Mouse (Mus musculus): ENCODE results near the gene Hmcn2.

The Hmcn2 gene

DNA sequence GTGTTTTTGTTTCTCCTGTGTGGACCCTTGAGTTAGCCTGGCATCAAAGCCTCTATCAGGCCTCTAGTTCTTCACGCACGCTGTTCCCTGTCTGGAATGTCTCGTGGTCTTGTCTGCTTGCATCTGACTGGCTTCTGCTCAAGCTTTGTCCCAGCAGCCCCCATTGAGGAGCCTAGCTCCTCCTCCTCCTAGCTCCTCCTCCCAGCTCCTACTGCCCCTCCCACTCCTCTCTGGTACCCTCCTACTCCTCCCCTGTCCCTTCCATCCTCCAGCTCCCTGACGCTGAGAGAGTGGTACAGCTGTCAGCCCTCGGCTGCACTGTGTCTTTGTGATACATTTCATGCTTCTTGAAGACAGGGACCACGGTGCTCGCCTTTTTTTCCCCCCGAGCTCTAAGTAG, 104.4 kb downstream of the Hmcn2 start:
- DNase-seq, result no peak

DNA sequence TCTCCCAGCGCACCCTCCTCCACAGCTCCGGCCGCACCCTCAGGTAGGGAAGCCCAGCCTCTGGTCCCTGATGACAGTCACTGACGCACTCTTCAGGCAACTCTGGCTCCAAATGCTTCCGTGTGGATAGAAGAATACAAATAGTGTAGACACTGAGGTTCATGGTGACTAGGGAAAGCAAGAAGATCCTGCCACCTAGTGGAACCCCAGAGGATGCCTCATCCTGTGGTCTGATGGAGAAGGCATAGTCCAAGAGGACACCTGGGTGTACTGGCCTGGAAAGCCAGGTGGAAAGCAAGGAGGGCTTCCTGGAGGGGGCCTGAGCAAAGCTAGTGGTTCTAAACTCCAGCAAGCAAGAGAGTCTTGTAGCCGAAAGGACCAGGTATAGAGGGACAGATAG, 106.7 kb downstream of the Hmcn2 start:
- no peak for DNase-seq

DNA sequence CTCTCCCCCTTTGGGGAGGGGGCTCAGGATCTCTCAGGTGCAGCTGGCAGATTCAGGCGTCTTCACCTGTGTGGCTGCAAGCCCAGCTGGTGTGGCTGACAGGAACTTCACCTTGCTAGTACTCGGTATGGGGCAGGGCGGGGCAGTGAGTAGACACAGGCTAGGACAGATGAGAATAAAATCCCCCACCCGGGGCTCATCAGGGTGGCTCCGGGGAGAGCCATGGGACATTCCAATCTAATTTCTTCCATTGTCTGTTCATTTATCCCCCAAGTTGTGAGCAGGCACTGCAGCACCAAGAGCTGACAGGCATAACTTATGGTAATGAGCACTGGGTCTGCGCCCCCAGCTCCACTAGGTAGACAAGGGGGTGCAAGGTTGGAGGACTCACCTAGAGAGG, 108.4 kb downstream of the Hmcn2 start:
- no peak for DNase-seq

DNA sequence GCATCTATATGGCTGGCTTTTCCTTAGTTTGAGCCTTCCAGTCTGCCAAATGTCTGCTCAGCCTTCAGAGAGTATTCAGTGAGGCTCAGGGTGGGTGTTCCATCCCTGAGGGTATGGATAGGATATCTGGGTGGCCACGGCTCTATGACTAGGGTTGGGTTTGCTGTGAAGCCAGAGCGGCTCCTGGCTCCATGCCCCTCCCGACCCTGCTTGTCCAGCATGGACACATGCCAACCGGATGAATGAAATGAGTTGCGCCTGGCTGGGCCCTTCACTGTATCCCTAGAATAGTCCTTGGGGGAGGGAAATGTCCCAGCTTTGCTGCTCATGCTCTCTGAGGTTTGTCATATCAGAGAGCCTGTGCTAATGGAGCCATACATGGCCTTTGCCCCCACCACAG, 117.3 kb downstream of the Hmcn2 start:
- DNase-seq, result no peak

- DNase-seq, result no peak
Measured at GRCm38 (mm10) chr2:31434746-31435145, 120.5 kb downstream of the Hmcn2 start.

- DNase-seq, result no peak
Measured at GRCm38 (mm10) chr2:31435567-31435966, 121.4 kb downstream of the Hmcn2 start.

DNA sequence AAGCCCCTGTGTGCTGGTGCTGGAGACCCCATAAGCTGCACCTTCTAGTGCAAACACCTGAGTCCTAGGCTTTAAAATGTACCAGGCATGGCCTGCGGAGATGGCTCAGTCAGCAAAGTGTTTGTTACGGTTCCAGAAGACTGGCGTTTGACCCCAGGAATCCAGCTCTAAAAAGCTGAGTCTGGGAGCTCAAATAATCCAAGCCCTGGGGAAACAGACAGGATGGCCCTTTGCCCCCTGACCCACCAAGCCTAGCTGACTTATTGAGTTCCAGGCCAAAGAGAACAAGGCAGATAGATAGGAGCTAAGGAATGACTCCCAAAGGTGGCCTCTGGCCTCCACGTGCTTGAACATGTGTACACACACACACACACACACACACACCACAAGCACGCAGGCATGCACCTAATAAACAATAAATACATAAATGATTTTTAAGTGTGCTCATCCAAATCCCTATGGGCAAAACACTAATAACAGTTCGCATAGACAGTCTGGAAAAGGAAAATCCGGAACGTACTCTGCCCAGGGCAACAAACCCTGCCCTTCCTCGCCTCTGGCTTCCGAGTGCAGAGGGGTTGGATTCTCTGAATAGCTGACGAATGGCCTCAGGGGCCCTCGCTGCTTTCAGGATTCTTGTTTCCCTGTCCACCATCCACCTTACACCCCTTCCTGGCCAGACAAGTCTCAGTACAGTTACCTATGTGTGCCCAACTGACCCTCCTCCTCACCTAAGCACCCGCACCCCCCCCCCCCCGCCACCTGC, 123.4 kb downstream of the Hmcn2 start:
- no peak for DNase-seq

GRCm38 (mm10) chr2:31439576-31439975, 125.4 kb downstream of the Hmcn2 start:
- DNase-seq, result no peak

DNA sequence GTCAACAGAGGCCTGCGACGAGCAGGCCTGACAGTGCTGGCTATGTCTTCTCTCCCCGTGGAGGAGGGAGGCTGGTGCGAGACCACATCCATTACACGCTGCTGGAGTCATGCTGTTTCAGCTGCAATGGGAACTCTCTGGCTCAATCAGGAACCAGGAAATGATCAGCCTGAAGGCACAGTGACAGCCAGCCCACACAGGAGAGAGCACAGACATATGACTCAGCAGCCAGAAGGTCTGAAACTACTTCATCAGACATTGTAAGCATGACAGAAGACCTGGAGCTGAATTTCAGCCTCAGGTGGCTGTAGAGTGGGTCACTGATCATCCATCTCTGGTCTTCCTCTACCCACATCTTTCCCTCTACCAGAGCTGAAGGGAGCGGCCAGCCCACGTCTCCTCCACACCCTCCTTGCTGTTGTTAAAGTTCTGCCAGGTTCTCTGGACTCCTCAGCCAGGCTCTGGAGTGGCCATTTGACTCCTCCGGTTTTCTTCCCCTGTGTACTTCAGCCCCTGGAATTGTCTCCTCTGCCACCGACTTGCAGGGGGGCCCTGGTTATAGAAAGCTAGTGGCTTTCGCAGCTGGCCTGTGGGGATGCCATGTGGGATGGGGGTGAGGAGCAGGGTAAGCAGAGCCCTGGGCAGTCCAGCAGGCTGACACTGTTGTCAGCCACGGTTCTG, 128.4 kb downstream of the Hmcn2 start:
- DNase-seq, result peak; percentile 94

DNA sequence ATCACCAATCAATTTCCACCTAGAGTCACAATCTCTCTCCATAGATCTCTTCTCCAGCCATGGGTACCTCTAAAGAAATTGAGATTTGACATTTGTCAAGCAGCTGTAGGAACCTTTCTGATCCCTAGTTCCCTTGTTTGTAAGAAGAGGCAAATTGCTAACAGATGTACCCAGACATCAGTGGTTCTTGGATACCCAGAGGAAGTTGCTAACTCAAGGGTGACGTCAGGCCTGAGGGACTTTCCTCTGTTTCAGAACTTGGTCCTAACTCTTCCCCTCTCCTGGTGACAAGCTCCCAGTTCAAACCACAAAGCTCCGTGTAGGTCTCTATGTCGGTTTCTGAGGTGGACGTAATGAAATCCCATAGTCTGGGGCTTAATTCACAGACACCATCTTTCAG, 131.8 kb downstream of the Hmcn2 start:
- no peak for DNase-seq

- DNase-seq, result no peak
Measured at GRCm38 (mm10) chr2:31446456-31446855, 132.2 kb downstream of the Hmcn2 start.

- no peak for DNase-seq
Measured at GRCm38 (mm10) chr2:31447536-31447935, 133.3 kb downstream of the Hmcn2 start.

DNA sequence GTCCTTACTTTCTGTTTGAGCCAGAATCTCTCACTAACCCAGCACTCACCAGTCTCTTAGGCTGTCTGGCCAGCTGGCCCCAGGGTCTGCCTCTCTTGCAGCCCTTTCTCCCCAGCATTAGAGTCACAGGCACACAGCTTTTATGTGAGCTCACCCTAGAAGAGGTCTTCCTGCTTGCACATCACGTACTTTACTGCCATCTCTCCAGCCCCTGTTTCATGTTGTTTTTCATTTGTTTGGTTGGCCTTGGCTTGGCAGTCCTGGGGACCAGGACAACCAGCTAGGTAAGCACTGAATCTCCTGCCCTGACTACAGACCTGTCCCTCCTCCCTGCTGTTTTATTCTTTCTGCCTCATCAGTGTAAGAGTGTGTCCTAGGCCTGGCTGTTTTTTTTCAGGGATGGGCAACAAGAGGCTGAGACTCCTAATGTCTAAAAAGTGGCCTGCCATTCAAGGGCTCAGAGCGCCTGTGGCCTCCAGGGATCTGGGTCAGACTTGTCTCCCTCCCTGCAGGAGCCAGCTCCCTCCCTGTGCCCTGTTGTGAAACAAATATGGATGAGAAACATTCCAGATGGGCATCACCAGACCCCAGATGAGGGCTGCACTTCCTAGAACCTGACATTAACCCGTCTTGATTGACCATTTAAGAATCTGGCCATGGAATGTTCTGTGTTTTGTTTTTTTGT, 134.7 kb downstream of the Hmcn2 start:
- DNase-seq, result peak; percentile 82

- peak; percentile 94 for DNase-seq
Measured at GRCm38 (mm10) chr2:31449441-31449815, 135.2 kb downstream of the Hmcn2 start.

DNA sequence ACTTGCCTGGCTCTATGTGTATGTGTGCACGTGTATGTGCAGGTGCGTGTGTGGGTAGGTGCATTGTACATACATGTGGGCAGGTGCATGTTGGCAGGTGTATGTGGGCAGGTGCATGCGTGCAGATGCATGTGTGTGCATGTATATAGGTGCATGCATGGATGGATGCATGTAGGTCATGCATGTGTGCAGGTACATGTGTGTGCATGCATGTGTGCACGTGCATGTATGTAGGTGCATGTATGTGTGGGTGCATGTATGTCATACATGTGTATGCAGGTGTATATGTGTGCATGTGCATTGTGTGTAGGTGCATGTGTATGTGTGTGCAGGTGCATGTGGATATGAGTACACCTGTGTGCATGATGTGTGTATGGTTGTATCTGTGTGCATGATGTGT, 135.7 kb downstream of the Hmcn2 start:
- no peak for DNase-seq

- peak; percentile 84 for DNase-seq
Measured at GRCm38 (mm10) chr2:31450661-31451060, 136.4 kb downstream of the Hmcn2 start.

GRCm38 (mm10) chr2:31451530-31451929, 137.3 kb downstream of the Hmcn2 start:
- no peak for DNase-seq

DNA sequence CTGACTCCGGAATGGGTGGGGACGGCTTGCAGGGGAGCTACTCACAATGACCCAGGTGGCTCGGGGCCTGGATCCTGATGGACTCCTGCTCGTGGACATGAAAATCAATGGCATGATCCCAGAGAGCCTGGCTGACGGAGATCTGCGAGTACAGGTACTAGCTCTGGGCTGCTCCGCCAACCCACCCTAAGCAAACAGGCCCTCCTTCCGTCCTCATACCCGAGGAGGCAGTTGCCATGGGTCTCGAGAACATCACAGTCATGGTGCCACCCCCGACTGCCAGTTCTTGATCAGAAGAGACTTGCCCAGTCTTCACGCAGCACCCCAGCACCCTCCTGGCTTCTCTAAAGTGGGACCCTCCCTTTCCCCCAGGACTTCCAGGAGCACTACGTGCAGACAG, 138.8 kb downstream of the Hmcn2 start:
- DNase-seq, result peak; percentile 91

DNA sequence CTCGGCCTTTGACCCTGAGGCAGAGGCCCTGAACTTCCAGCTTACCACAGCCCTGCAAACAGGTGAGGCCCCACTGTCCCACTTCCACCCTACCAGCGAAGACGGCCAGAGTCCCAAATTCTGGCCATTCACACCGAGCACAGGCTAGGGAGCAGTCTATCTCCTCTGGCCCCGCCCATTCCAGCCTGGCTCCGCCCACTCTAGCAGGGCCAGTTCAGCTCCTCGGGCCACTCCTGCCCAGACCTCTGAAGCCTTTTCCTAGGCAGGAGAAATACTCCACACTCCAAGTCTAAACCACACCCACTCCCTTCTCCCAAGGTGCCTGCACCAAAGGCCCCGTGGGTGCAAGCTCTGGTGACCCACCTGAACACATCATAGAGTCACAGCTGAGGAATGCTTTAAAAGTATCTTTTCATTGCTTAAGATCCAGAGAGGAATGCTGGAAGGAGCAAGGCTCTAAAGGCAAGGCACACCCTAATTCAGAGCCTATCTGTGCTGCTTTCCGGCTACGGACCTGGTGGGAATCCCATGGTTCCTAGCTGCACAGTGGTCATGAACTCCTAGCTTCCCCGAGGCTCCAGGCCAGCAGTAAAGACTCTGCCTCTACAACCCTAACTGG, 139.5 kb downstream of the Hmcn2 start:
- peak; percentile 91 for DNase-seq

GRCm38 (mm10) chr2:31454280-31454679, 140.1 kb downstream of the Hmcn2 start:
- peak; percentile 96 for DNase-seq

- peak; percentile 89 for DNase-seq
Measured at GRCm38 (mm10) chr2:31455418-31455817, 141.2 kb downstream of the Hmcn2 start.

- DNase-seq, result no peak
Measured at GRCm38 (mm10) chr2:31458460-31458859, 144.2 kb downstream of the Hmcn2 start.
